Mouse (Mus musculus) gastrocnemius, postnatal 10 days (tissue): ENCODE measurements around the gene Capza1. TPM values are rescaled to one million over a fixed set of nuclear protein-coding genes. Genes with fewer than 3 reads are reported as not detected.
"Not testable (repeated sequence)": the region's sequence is repeated elsewhere in the genome, so short reads cannot be mapped to it uniquely, and the experiment has no call there.

ENCODE experiments used
- DNase-seq: peaks from one replicate; pipeline ENCODE4 v3.0.0; 2021; ENCODE audit warnings: mixed read lengths
- total RNA-seq, 2 experiments: library from RNA; stranded (reverse); gene quantifications; 2 replicates each; pipeline ENCODE4 v1.2.3; 2021

Gene Capza1
- total RNA-seq, 2 experiments from 2014 or later, result 38.1 to 42.5 TPM

- peak; percentile 69 for DNase-seq
Measured at GRCm38 (mm10) chr3:104817481-104817990, 46.8 kb downstream of the Capza1 start.

- no peak for DNase-seq
Measured at GRCm38 (mm10) chr3:104816130-104816529, 48.2 kb downstream of the Capza1 start.

GRCm38 (mm10) chr3:104815346-104815745 lies 49.0 kb downstream of the Capza1 start:
- no peak for DNase-seq

GRCm38 (mm10) chr3:104814746-104815145 lies 49.6 kb downstream of the Capza1 start:
- DNase-seq, result no peak

GRCm38 (mm10) chr3:104813227-104813626 lies 51.1 kb downstream of the Capza1 start:
- not testable (repeated sequence) for DNase-seq

- no peak for DNase-seq
Measured at GRCm38 (mm10) chr3:104812254-104812653, 52.1 kb downstream of the Capza1 start.

GRCm38 (mm10) chr3:104811752-104812151 lies 52.6 kb downstream of the Capza1 start:
- no peak for DNase-seq

- DNase-seq, result no peak
Measured at GRCm38 (mm10) chr3:104805539-104805938, 58.8 kb downstream of the Capza1 start.

- no peak for DNase-seq
Measured at GRCm38 (mm10) chr3:104804312-104804711, 60.0 kb downstream of the Capza1 start.

GRCm38 (mm10) chr3:104801481-104801880 lies 62.8 kb downstream of the Capza1 start:
- DNase-seq, result no peak

GRCm38 (mm10) chr3:104800681-104801080 lies 63.6 kb downstream of the Capza1 start:
- DNase-seq, result no peak

GRCm38 (mm10) chr3:104796430-104797082 lies 67.7 kb downstream of the Capza1 start:
- no peak for DNase-seq

GRCm38 (mm10) chr3:104795661-104796340 lies 68.5 kb downstream of the Capza1 start:
- DNase-seq, result no peak

- no peak for DNase-seq
Measured at GRCm38 (mm10) chr3:104794953-104795470, 69.3 kb downstream of the Capza1 start.

GRCm38 (mm10) chr3:104793871-104794828 lies 70.2 kb downstream of the Capza1 start:
- peak; percentile 92 for DNase-seq

- DNase-seq, result no peak
Measured at GRCm38 (mm10) chr3:104792360-104793270, 71.7 kb downstream of the Capza1 start.

GRCm38 (mm10) chr3:104791671-104792070 lies 72.6 kb downstream of the Capza1 start:
- no peak for DNase-seq

- no peak for DNase-seq
Measured at GRCm38 (mm10) chr3:104791017-104791416, 73.3 kb downstream of the Capza1 start.

GRCm38 (mm10) chr3:104790401-104790937 lies 73.8 kb downstream of the Capza1 start:
- DNase-seq, result no peak

GRCm38 (mm10) chr3:104789822-104790221 lies 74.5 kb downstream of the Capza1 start:
- no peak for DNase-seq

- no peak for DNase-seq
Measured at GRCm38 (mm10) chr3:104789312-104789605, 75.0 kb downstream of the Capza1 start.
